Mouse (Mus musculus): ENCODE data around the gene Csmd2. TPM values are rescaled to one million over a fixed set of nuclear protein-coding genes. Genes with fewer than 3 reads are reported as not detected.

Csmd2 gene
- total and polyA plus RNA-seq, 3 experiments, result 0.11 TPM; not detected in 2

DNA sequence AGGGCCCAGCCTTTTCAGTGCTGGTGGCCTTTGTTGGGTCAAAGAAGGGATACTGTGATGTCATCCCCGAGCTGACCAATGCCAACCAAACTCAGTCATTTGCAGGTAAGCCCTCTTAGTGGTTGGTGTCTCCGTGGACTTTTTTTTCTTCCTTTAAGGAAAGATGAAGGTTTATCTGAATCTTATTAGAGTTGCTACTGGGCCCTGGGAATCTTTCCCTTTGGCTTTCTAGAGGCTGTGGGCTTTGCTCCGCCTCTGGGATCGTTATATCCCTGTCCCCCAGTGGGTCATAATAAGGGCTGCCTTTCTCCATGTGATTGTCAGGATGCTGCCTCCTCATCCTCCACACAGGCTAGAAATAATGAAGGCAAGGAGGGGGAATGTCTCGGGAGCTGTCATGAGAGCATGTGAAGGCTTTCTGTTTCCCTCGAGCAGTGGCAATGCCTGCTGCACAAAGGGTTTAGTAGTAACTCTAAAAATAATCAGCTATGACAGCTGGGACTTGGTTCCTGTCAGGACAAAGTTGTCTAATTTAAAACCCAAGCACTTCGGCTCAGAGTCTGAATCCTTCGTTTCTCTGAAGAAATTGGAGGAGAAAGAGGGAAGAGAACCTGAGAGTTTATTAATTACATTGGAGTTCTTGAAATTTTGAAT lies 273.4 kb downstream of the Csmd2 start, which contains the start of gene Hmgb4:
Gene Hmgb4, minus strand, starts transcription at position 51 of the 654 bp plus-strand sequence.
- Histone ChIP-seq H3K36me3 (replicated peaks) (no peaks in the 10 kb centered on the region), H3K27me3 (ENCODE audit: insufficient read depth, low read length) (no peaks in the 10 kb centered on the region), H3K4me3 (ENCODE audit: low read depth, low read length) (no peak within 1 kb of the TSS), H3K4me1 (ENCODE audit: insufficient read depth, low read depth, low read length) (no peaks in the 10 kb centered on the region), H3K9me3 (replicated peaks) (peaks cover 80% of the 10 kb centered on the region)
- no peak for TF ChIP-seq POLR2AphosphoS5 (IDR thresholded peaks at IDR 0.05; ENCODE audit: insufficient replicate concordance, low read depth, low read length)
- TF ChIP-seq GATA2 (IDR thresholded peaks at IDR 0.05; ENCODE audit: borderline replicate concordance, low read depth, low read length), result no peak
- TF ChIP-seq CTCF (IDR thresholded peaks at IDR 0.05; ENCODE audit: low read depth, low read length), result no peak
- no peak for TF ChIP-seq TAL1 (conservative IDR thresholded peaks at IDR 0.05; ENCODE audit: low read depth, low read length)
- no peak for TF ChIP-seq GATA1 (IDR thresholded peaks at IDR 0.05; ENCODE audit: borderline replicate concordance, low read length)
- ATAC-seq (ENCODE audit: extremely low read depth, insufficient number of reproducible peaks, low FRiP score, poor library complexity, severe bottlenecking) (no peak), DNase-seq (ENCODE audit: low spot score) (no peak)

DNA sequence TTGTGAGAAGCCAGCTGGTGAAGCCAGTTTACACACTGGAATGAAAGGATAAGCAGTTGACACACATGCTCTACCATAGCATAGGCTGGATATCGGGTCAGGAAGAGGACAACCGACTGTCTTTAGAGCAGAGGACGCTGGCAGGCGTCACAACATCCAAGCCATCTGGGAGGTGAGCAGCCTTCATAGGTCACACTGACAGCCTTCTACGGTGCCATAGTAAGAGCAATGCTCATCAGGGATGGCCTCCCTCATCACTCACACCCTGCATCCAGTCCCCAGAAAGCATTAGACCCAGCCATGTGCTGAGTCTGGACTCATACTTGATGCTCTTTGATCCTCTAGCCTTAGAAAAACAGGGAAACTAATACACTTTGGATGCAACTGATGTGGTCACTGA lies 276.8 kb downstream of the Csmd2 start:
- TF ChIP-seq GATA1 (IDR thresholded peaks at IDR 0.05; ENCODE audit: borderline replicate concordance, low read length) (no peak), GATA2 (IDR thresholded peaks at IDR 0.05; ENCODE audit: borderline replicate concordance, low read depth, low read length) (no peak), POLR2AphosphoS5 (IDR thresholded peaks at IDR 0.05; ENCODE audit: insufficient replicate concordance, low read depth, low read length) (no peak)
- Histone ChIP-seq H3K9me3 (replicated peaks) (peaks cover 86% of the 10 kb centered on the region), H3K27me3 (ENCODE audit: insufficient read depth, low read length) (no peaks in the 10 kb centered on the region), H3K4me3 (ENCODE audit: low read depth, low read length) (no peak overlapping the region), H3K4me1 (ENCODE audit: insufficient read depth, low read depth, low read length) (no peaks in the 10 kb centered on the region), H3K36me3 (replicated peaks) (no peaks in the 10 kb centered on the region)
- ATAC-seq (ENCODE audit: extremely low read depth, insufficient number of reproducible peaks, low FRiP score, poor library complexity, severe bottlenecking), result no peak
- DNase-seq (ENCODE audit: low spot score), result no peak

DNA sequence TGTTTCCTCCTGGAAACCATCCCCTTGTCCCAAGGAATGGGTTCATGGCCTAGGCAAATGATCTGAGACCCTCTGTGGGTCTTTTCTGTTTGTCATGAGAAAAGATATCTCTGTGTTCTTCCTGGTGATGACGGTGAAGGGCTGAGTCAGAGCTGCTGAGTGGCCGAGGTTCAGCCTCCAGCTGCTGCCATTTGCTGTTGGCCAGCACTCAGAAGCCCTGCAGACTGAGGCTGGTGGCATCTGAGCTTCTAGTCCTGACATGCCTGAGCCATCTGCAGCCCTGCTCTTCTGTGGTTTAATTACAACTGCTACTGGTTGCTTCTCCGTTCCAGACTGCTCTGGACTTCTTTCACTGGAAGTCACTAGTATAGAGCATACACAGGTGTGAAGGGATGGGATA lies 277.7 kb downstream of the Csmd2 start:
- ATAC-seq (ENCODE audit: extremely low read depth, insufficient number of reproducible peaks, low FRiP score, poor library complexity, severe bottlenecking) (no peak), DNase-seq (ENCODE audit: low spot score) (no peak)
- TF ChIP-seq TAL1 (conservative IDR thresholded peaks at IDR 0.05; ENCODE audit: low read depth, low read length) (no peak), POLR2AphosphoS5 (IDR thresholded peaks at IDR 0.05; ENCODE audit: insufficient replicate concordance, low read depth, low read length) (no peak), CTCF (IDR thresholded peaks at IDR 0.05; ENCODE audit: low read depth, low read length) (no peak), GATA1 (IDR thresholded peaks at IDR 0.05; ENCODE audit: borderline replicate concordance, low read length) (no peak), GATA2 (IDR thresholded peaks at IDR 0.05; ENCODE audit: borderline replicate concordance, low read depth, low read length) (no peak)
- Histone ChIP-seq H3K4me1 (ENCODE audit: insufficient read depth, low read depth, low read length) (no peaks in the 10 kb centered on the region), H3K9me3 (replicated peaks) (peaks cover 86% of the 10 kb centered on the region), H3K27me3 (ENCODE audit: insufficient read depth, low read length) (no peaks in the 10 kb centered on the region), H3K36me3 (replicated peaks) (no peaks in the 10 kb centered on the region), H3K4me3 (ENCODE audit: low read depth, low read length) (no peak overlapping the region)

DNA sequence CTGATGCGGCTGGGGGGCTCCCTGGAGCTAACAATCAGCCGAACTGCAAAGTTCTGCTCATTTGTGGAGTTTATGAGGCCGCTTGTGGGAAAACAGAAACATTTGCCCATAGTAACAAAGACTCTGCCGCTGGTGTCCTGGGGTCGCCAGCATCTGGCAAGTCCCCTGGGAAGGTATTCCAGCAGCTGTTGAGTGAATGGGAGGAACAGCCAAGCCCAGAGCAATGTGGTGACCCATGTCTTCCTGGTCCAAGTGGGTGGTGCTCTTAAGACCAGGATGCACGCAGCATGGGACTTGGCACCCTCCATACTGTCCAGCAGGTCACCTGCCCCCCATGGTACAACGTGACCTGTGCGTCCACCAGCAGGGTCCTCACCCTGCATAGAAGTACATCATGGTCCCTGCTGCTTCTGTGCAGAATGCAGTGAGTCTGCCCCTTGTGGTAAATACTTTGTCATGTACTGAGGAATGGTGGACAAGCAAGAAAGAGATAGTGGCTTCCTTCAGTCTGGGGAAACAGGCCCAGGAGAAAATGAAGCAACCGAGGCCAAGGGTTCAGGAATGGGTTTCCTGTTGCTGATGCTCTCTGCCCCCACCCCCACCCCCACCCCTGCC lies 281.7 kb downstream of the Csmd2 start:
- Histone ChIP-seq H3K9me3 (replicated peaks) (peaks cover 93% of the 10 kb centered on the region), H3K36me3 (replicated peaks) (no peaks in the 10 kb centered on the region), H3K4me1 (ENCODE audit: insufficient read depth, low read depth, low read length) (no peaks in the 10 kb centered on the region), H3K4me3 (ENCODE audit: low read depth, low read length) (peak overlapping the region; percentile 33), H3K27me3 (ENCODE audit: insufficient read depth, low read length) (no peaks in the 10 kb centered on the region)
- ATAC-seq (ENCODE audit: extremely low read depth, insufficient number of reproducible peaks, low FRiP score, poor library complexity, severe bottlenecking) (no peak), DNase-seq (ENCODE audit: low spot score) (no peak)
- TF ChIP-seq POLR2AphosphoS5 (IDR thresholded peaks at IDR 0.05; ENCODE audit: insufficient replicate concordance, low read depth, low read length) (no peak), GATA2 (IDR thresholded peaks at IDR 0.05; ENCODE audit: borderline replicate concordance, low read depth, low read length) (no peak), TAL1 (conservative IDR thresholded peaks at IDR 0.05; ENCODE audit: low read depth, low read length) (no peak), CTCF (IDR thresholded peaks at IDR 0.05; ENCODE audit: low read depth, low read length) (no peak), GATA1 (IDR thresholded peaks at IDR 0.05; ENCODE audit: borderline replicate concordance, low read length) (no peak)

DNA sequence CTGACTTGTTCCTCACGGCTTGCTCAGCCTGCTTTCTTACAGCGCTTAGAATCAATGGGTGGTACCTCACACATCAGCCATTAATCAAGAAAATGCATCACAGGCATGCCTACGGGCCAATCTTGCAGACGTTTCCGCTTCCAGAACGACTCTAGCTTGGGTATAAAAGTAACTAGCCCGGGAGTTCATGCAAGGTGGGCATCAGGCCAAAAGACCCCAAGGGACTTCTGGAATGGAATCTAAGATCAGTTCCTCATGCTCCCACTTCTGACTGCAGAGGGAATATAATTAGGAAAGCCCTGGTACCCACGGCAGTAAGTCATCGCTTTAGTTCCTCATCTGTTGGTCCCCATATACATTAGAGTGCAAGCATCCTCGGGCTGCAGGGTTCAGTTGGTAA lies 282.5 kb downstream of the Csmd2 start:
- H3K9me3 ChIP-seq (replicated peaks), result peaks cover 93% of the 10 kb centered on the region
- H3K4me3 ChIP-seq (ENCODE audit: low read depth, low read length), result no peak overlapping the region
- TF ChIP-seq GATA2 (IDR thresholded peaks at IDR 0.05; ENCODE audit: borderline replicate concordance, low read depth, low read length), result no peak
- TF ChIP-seq CTCF (IDR thresholded peaks at IDR 0.05; ENCODE audit: low read depth, low read length), result no peak
- no peak for TF ChIP-seq GATA1 (IDR thresholded peaks at IDR 0.05; ENCODE audit: borderline replicate concordance, low read length)
- TF ChIP-seq TAL1 (conservative IDR thresholded peaks at IDR 0.05; ENCODE audit: low read depth, low read length), result no peak
- TF ChIP-seq POLR2AphosphoS5 (IDR thresholded peaks at IDR 0.05; ENCODE audit: insufficient replicate concordance, low read depth, low read length), result no peak
- ATAC-seq (ENCODE audit: extremely low read depth, insufficient number of reproducible peaks, low FRiP score, poor library complexity, severe bottlenecking), result no peak
- DNase-seq (ENCODE audit: low spot score), result no peak
- no peaks in the 10 kb centered on the region for H3K36me3 ChIP-seq (replicated peaks)
- H3K4me1 ChIP-seq (ENCODE audit: insufficient read depth, low read depth, low read length), result no peaks in the 10 kb centered on the region
- H3K27me3 ChIP-seq (ENCODE audit: insufficient read depth, low read length), result no peaks in the 10 kb centered on the region

DNA sequence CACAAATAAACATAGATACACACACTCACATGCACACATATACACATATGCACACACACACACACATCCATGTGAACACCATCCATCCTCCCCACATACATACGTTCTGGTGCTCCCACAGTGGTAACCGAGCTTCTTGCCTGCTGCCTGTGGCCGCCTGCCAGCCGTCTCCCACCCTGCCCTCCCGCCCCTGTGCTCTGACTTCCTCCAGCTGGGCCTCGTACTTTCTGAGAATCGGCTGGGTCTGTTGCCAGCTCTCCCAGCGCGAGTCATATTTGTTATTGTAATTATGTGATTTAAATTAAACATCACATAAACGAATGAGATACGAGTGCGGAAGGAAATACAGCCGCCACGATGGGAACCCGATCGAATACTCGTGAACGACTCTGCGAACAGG lies 283.3 kb downstream of the Csmd2 start:
- TF ChIP-seq TAL1 (conservative IDR thresholded peaks at IDR 0.05; ENCODE audit: low read depth, low read length) (no peak), CTCF (IDR thresholded peaks at IDR 0.05; ENCODE audit: low read depth, low read length) (no peak), POLR2AphosphoS5 (IDR thresholded peaks at IDR 0.05; ENCODE audit: insufficient replicate concordance, low read depth, low read length) (no peak), GATA1 (IDR thresholded peaks at IDR 0.05; ENCODE audit: borderline replicate concordance, low read length) (no peak), GATA2 (IDR thresholded peaks at IDR 0.05; ENCODE audit: borderline replicate concordance, low read depth, low read length) (no peak)
- Histone ChIP-seq H3K9me3 (replicated peaks) (peaks cover 91% of the 10 kb centered on the region), H3K4me1 (ENCODE audit: insufficient read depth, low read depth, low read length) (no peaks in the 10 kb centered on the region), H3K4me3 (ENCODE audit: low read depth, low read length) (no peak overlapping the region), H3K27me3 (ENCODE audit: insufficient read depth, low read length) (no peaks in the 10 kb centered on the region), H3K36me3 (replicated peaks) (no peaks in the 10 kb centered on the region)
- DNase-seq (ENCODE audit: low spot score), result no peak
- no peak for ATAC-seq (ENCODE audit: extremely low read depth, insufficient number of reproducible peaks, low FRiP score, poor library complexity, severe bottlenecking)
